Mouse (Mus musculus): Measurements from ENCODE around the gene Palld.

GRCm38 (mm10) chr8:61478793-61479192, 423.7 kb downstream of the Palld start:
- no peak for TF ChIP-seq GATA1 (IDR thresholded peaks at IDR 0.05; ENCODE audit: low read length)
- no peak for TF ChIP-seq TAL1 (IDR thresholded peaks at IDR 0.05; ENCODE audit: low read length)
